Mouse (Mus musculus) brown adipose tissue, adult 24 weeks (tissue): ENCODE data around the gene 2310030G06Rik. TPM values are rescaled to one million over a fixed set of nuclear protein-coding genes. Genes with fewer than 3 reads are reported as not detected.
A peak's percentile ranks its signal among the peaks of the same experiment; 100 is the strongest.

Experiments used
- H3K27ac ChIP-seq: fragments of 200-500 bp; replicated peaks from 2 replicates; pipeline ENCODE4 v1.5.1; 2012; ENCODE audit warnings: low read depth, mild to moderate bottlenecking, low read length
- H3K4me1 ChIP-seq: fragments of 200-500 bp; 2 replicates; pipeline ENCODE4 v1.6.1; 2012; ENCODE audit warnings: low read length, mixed read lengths; ENCODE audit not compliant: control insufficient read depth, insufficient read depth, insufficient read length
- H3K4me3 ChIP-seq: fragments of 200-500 bp; 2 replicates; pipeline ENCODE4 v1.5.1; 2012; ENCODE audit warnings: low read depth, mild to moderate bottlenecking, low read length, moderate library complexity; ENCODE audit not compliant: insufficient read depth
- polyA plus RNA-seq: library from polyadenylated mRNA; stranded (reverse); fragments of >200 nt; gene quantifications from 2 replicates; pipeline ENCODE4 v1.2.4, GENCODE M21; 2012; ENCODE audit not compliant: missing spikeins, insufficient read depth, insufficient read length

Gene 2310030G06Rik
- polyA plus RNA-seq, 1 experiment = 5.0 TPM

DNA sequence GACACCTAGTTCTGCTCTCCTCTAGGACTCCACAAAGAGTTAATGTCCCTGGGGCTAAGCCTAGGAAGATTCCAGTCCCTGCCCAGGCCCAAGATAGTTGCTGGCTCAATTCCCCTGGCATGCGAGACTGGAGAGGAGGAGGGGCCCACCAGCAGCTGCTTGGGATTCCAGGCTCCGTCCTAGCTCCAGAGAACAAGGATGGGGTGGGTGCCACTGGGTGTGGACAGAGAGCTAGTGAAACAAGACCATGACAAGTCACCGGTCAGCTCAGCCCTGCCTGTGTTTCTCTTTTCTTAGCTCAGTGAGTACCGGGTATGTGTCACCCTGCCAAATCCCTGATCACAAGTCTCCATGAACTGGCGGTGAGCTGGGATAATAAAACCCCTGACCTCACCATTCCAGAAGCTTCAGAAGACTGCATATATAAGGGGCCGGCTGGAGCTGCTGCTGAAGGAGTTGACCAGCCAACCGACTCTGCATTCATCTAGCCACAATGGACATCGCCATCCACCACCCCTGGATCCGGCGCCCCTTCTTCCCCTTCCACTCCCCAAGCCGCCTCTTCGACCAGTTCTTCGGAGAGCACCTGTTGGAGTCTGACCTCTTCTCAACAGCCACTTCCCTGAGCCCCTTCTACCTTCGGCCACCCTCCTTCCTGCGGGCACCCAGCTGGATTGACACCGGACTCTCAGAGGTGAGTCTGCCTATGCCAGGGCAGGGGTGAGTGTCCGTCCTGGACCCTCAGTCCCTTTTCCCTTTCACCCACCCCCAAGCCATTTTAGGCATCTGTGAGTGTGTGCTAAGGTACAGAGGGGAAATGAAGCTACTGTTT is 6.7 kb upstream of the 2310030G06Rik start:
- peak overlapping the region; percentile 45 for H3K27ac ChIP-seq
- H3K4me1 ChIP-seq = no peaks in the 10 kb centered on the region
- peak overlapping the region; percentile 53 for H3K4me3 ChIP-seq

DNA sequence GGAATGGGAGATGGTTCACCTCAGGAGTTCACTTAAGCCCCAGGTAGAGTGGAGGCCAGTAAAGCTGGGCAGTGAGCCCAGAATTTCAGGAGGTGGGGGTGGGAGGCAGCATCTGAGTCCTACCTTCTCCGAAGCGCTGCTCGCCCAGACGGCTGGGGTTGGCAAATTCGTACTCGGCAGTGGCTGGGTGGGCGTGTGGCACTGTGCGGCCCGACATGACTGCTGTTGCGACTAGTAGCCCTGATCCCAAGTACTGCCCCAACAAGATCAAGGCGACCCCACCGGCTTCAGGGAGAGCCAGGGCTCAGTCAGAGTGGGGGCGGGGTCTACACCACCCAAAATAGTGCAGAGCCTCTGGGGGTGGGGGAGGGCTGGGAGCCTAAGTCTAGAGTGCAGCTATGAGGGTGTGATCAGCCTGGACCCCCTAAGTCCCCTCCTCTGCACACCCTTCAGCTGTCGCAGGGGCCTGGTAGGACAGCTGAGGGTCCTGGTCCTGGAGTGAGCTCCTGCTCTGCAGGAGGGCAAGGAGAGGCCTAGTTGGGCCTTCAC is 5.8 kb upstream of the 2310030G06Rik start, which contains the start of gene Hspb2:
Hspb2 (minus strand) TSS at position 301 of the 549 bp plus-strand sequence.
- H3K4me1 ChIP-seq = no peaks in the 10 kb centered on the region
- H3K27ac ChIP-seq = peak within 1 kb of the TSS; percentile 45
- H3K4me3 ChIP-seq = peak within 1 kb of the TSS; percentile 53

- no peaks in the 10 kb centered on the region for H3K4me1 ChIP-seq
- H3K4me3 ChIP-seq = peak within 1 kb of the TSS; percentile 27; the same call in 1 of the 2 replicates
- 0 out of 2 replicates have a peak within 1 kb of the TSS, but pooled peaks have one; percentile 26 for H3K27ac ChIP-seq
These were observed 5.0 kb upstream of the 2310030G06Rik start, which contains the start of gene Cryab for GRCm38 (mm10) chr9:50751323-50751722. Gene Cryab, plus strand, starts transcription at chr9:50751325.

GRCm38 (mm10) chr9:50750706-50751105 is 4.4 kb upstream of the 2310030G06Rik start:
- H3K27ac ChIP-seq = no peak overlapping the region
- no peaks in the 10 kb centered on the region for H3K4me1 ChIP-seq
- no peak overlapping the region for H3K4me3 ChIP-seq

- Histone ChIP-seq H3K27ac (no peak overlapping the region), H3K4me3 (peak overlapping the region; percentile 52), H3K4me1 (no peaks in the 10 kb centered on the region)
These were observed 530 bp downstream of the 2310030G06Rik start for GRCm38 (mm10) chr9:50745806-50746205.

DNA sequence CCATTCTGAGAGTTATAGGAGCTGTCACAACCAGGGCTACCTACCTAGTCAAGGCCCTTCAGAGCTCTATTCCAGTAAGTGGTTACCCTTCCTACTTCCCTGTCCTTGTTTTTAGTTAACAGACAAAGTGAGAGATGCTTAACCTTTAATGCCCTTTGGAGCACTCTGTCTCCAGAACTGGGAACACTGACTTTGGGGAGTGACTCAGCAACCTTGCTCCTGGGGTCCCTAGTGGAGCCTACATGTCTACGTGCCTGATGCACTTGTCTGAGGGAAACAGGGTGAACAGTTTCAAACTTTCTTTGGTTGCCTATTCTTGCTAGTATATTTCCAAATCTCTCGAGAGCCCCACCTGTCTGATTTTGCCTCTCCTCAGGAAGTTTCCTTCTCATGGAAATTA is 3.6 kb downstream of the 2310030G06Rik start:
- Histone ChIP-seq H3K4me1 (no peaks in the 10 kb centered on the region), H3K27ac (no peak overlapping the region), H3K4me3 (no peak overlapping the region)

- H3K4me3 ChIP-seq = no peak overlapping the region
- no peak overlapping the region for H3K27ac ChIP-seq
- no peaks in the 10 kb centered on the region for H3K4me1 ChIP-seq
These were observed 4.1 kb downstream of the 2310030G06Rik start for GRCm38 (mm10) chr9:50742261-50742660.

GRCm38 (mm10) chr9:50740867-50741784 is 5.2 kb downstream of the 2310030G06Rik start:
- H3K27ac ChIP-seq = no peak overlapping the region
- no peaks in the 10 kb centered on the region for H3K4me1 ChIP-seq

DNA sequence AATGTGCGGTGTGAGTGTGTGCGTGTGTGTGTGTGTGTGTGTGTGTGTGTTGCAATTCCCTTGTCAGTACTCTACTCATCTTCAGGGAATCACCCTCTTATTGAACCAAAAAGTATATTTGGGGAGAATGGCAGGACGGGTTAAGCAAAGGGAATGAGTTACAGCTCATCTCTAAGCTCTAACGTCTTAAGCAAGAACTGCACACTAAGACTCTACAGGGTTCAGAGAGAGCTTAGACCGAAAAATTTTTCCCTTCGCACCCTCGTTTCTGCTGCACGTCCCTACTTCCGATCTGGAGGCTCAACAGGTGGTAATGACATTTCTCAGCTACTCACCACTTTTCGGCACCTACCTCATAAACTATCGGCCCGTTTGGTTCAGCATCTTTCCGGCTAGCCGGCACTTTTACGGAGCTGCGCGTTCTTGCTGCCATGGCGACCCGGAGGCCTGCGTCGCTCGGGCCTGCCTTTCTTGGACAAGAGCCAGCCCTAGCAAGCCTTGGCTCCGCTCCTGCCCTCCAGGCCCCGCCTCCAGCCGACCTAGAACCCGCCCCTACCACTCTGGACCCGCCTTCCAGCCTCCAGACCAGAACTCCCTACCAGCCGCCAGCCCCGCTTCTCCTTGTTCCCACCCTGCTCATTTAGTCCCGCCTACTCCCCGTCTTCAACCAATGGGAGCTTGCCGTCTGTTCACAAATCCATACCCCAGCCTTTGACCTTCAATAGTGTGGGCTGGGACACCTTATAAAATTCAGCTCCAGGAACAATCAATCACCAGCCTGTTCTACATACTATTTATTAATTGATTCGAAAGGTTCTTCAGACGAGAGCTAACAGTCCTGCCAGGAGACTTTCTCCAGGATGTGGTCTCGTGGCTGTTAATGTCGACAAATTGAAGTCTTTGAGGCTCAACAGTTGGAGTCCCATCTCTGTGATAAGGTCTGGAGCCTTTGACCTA is 7.1 kb downstream of the 2310030G06Rik start, which contains the start of gene Dixdc1:
Dixdc1 (minus strand) TSS at position 604 of the 957 bp plus-strand sequence.
- peak within 1 kb of the TSS; percentile 59; the same call in 1 of the 2 replicates for H3K27ac ChIP-seq
- H3K4me1 ChIP-seq = no peaks in the 10 kb centered on the region
- peak within 1 kb of the TSS; percentile 44 for H3K4me3 ChIP-seq

More at GRCm38 (mm10) chr9:50740867-50741784, 5.2 kb downstream of the 2310030G06Rik start:
- no peak overlapping the region for H3K4me3 ChIP-seq

GRCm38 (mm10) chr9:50734989-50735388 is 11.3 kb downstream of the 2310030G06Rik start:
- Histone ChIP-seq H3K4me3 (no peak overlapping the region), H3K27ac (no peak overlapping the region), H3K4me1 (no peaks in the 10 kb centered on the region)

- Histone ChIP-seq H3K4me1 (no peaks in the 10 kb centered on the region; the same call in 1 of the 2 replicates), H3K27ac (no peak overlapping the region), H3K4me3 (no peak overlapping the region)
These were observed 13.8 kb downstream of the 2310030G06Rik start for GRCm38 (mm10) chr9:50732560-50732959.

- H3K4me3 ChIP-seq = no peak overlapping the region
- no peak overlapping the region for H3K27ac ChIP-seq
These were observed 16.7 kb downstream of the 2310030G06Rik start for GRCm38 (mm10) chr9:50729600-50729999.

GRCm38 (mm10) chr9:50727925-50728651 is 18.2 kb downstream of the 2310030G06Rik start:
- H3K4me1 ChIP-seq = peaks cover under 1% of the 10 kb centered on the region
- H3K27ac ChIP-seq = no peak overlapping the region
- peak overlapping the region; percentile 54 for H3K4me3 ChIP-seq

More at GRCm38 (mm10) chr9:50729600-50729999, 16.7 kb downstream of the 2310030G06Rik start:
- H3K4me1 ChIP-seq = no peaks in the 10 kb centered on the region; the same call in 1 of the 2 replicates
